Mouse (Mus musculus) heart, postnatal 14 days (tissue): ENCODE measurements at regions not wholly inside any gene's neighbourhood (a gene's known extent, or its start where the extent isn't known, plus 50 kb on each side); places are given as distances from the start of the nearest gene placed in this dataset.
A peak's percentile ranks its signal among the peaks of the same experiment; 100 is the strongest.

ENCODE experiments used
- DNase-seq, 2 experiments: peaks; one replicate each; pipeline ENCODE4 v3.0.0; 2021 to 2022
- intact Hi-C: fragments of 180-260 bp; cut with DNase I; formaldehyde crosslinking; loops from one replicate; pipeline ENCODE4 v1.15.1; 2025

DNA sequence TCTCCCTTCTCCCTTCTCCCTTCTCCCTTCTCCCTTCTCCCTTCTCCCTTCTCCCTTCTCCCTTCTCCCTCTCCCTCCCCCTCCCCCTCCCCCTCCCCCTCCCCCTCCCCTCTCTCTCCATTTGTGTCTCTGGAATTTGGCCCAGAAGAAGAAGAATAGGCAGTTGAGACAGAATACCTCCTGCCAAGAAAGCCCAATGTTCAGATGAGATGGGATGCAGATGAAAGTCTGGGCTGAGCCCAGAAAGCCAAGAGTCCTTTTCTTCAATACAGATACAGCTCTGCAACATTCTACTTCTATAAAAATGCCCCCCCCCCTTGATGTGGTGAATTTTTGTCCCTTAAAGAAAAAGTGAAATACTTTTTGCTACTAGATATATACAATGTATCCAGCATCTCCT is 489.2 kb downstream of the Kcnj2 start:
- intact Hi-C loops, result no loop called here
- no peak for DNase-seq

- no peak for DNase-seq
- intact Hi-C loops, result no loop called here
Observed at GRCm38 (mm10) chr11:111555615-111556014, 489.7 kb downstream of the Kcnj2 start.

GRCm38 (mm10) chr11:111558302-111559140 is 492.6 kb downstream of the Kcnj2 start:
- DNase-seq, result no peak
- intact Hi-C loops, result no loop called here

DNA sequence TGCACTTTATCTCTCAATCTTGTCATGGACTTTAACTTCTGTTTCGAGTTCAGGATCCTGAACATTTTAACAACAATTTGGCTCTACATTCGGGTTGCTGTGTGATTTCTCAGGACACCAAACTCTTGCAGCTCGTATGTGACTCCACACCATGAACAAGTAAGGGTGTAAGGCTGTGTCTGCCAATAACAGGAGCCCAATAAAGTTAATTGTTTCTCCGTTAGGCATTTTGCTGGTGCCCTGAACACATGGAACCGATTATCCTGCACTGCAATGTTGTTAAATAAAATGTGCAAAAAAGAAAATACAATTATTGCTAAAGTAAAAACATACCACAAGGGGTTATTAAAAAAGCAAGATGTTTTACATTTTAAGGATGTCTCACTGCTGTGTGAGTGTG is 497.2 kb downstream of the Kcnj2 start:
- intact Hi-C loops, result no loop called here
- no peak for DNase-seq

DNA sequence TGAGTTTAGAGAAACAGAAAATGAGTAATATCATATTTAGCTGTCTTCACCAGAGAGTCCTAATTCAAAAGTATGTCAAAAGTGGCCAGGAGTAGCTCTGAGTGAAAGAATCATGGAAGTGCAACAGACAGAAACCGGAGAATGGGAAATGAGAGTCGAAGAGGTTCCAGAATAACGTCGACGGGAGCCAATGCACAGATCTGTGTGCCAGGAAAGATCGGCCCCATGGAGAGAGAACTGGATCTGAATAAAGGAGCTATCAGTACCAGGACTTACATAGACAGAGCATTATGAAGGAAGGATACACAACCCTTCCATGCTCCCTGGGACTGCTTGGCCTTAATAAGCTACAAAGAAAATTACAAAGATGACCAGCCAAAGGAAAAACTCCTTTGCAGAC is 502.1 kb downstream of the Kcnj2 start:
- no peak for DNase-seq
- intact Hi-C loops, result no loop called here

DNA sequence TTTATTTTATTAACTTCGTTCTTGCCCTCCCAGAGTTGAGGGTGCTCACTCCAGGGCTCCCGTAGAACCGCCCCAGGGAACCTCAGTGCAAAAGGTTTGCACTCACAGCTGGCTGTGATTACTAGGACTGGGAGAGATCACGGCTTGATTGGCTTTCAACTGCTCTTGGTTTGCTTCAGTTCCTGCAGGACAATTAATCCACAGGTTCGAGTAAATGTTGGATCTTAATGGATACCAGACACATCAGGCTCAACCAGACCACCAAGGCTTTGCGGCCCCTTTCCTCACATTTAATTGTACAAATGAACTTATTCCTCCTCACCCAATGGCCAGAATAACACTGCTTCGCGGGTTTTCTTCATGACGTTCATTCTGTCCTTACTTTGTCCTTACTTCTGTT is 502.9 kb downstream of the Kcnj2 start:
- intact Hi-C loops, result no loop called here
- DNase-seq, result no peak

- intact Hi-C loops, result no loop called here
- DNase-seq, result no peak
Observed at GRCm38 (mm10) chr11:111577883-111578282, 511.9 kb downstream of the Kcnj2 start.

GRCm38 (mm10) chr11:111582980-111583379 is 517.0 kb downstream of the Kcnj2 start:
- intact Hi-C loops, result no loop called here
- no peak for DNase-seq

GRCm38 (mm10) chr11:111583606-111584005 is 517.6 kb downstream of the Kcnj2 start:
- no peak for DNase-seq

DNA sequence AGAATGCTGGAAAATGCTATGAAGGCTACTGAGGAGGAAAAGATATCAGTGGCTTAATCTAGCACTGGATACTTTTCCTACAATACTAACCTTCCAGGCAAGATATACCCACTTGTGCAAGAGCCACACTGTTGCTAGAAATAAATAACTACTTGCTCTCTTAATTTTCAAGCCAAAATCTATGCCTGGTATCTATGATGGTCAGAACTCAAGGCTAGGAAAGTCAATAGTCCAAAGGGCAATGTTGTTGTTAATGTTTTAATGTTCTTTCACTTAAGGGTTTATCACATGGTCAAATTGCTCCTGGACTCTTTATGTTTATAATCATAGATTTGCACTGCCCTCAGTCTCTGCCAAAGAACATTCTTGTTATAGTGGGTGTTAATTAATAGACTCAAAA is 533.5 kb downstream of the Kcnj2 start:
- DNase-seq, result no peak
- intact Hi-C loops, result no loop called here

More at GRCm38 (mm10) chr11:111583606-111584005, 517.6 kb downstream of the Kcnj2 start:
- intact Hi-C loops, result no loop called here

DNA sequence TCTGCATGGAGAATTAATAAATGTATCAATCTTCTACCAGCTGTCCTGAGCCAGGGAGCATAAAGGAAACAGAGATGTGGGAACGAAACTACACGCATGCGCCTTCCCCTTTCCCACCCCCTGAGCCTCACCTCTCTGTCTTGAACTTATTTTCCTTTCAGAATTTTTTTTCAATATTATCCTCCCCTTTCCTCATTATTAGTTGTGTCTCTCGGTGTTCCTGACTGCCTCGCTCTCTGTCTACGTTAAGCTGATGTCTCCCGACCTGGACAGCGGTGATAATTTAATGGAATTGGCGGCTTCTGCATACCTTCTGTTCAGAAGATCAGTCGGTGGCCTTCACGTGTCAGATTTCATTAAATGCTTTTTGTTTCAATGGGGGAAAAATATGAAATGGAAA is 539.2 kb downstream of the Kcnj2 start:
- intact Hi-C loops, result no loop called here
- no peak for DNase-seq

DNA sequence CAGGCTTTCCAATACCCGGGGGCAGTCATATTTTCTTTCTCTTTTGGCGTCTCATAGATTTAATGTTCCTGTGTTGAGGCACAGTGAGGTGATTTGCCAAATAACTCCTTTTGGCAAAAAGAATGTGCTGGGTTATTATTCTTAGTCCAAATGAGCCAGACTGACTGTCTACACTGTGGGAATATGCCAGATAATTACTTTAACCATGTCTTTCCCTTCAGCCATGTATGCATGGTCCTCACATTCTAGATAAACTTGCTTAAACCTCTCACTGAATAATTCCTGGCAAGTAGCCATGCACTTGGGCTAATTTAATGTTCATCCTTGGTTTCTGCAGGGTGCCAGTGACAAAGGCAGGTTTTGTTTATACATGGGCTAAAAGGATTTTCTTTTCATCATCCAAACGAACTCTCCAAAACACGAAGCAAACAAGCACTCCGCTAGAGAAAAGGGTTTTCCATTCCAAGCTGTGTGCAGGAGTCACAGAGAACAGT is 544.6 kb downstream of the Kcnj2 start:
- intact Hi-C loops, result no loop called here
- no peak for DNase-seq

- no peak for DNase-seq
- intact Hi-C loops, result no loop called here
Observed at GRCm38 (mm10) chr11:111643603-111644002, 577.6 kb downstream of the Kcnj2 start.

- intact Hi-C loops, result loop anchor here (2.0 to 10.0 kb wide), 3 partner anchors 452 to 1512 kb away; no protein-coding TSS in a partner anchor
- peak; percentile 4 to 30 for DNase-seq
Observed at GRCm38 (mm10) chr11:111652882-111653281, 586.9 kb downstream of the Kcnj2 start.

GRCm38 (mm10) chr11:111657778-111658177 is 591.8 kb downstream of the Kcnj2 start:
- intact Hi-C loops, result loop anchor here (10.0 kb wide), 1 partner anchor 447 kb away; no protein-coding TSS in a partner anchor
- DNase-seq, result no peak

- DNase-seq, result no peak
- intact Hi-C loops, result loop anchor here (10.0 kb wide), 1 partner anchor 446 kb away; no protein-coding TSS in a partner anchor
Observed at GRCm38 (mm10) chr11:111658362-111659309, 592.7 kb downstream of the Kcnj2 start.

DNA sequence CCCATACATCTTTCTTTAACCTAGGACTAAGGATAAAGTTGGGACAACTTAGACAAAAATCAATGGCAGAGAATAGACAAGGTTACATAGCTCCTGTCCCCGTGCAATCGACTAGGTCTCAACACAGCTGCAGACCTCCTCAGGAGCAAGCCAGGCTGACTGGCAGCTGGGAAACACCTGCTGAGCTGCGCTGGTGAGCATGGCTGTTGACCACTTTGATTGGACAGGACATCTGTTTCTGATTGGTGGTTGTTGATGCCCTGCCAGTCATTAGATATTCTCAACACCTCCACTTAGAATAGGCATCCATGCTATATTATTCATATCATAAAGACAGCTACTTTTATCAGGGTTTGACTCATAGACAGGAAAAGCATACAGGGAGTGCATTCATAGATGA is 597.3 kb downstream of the Kcnj2 start:
- no peak for DNase-seq
- intact Hi-C loops, result no loop called here

- no peak for DNase-seq
- intact Hi-C loops, result no loop called here
Observed at GRCm38 (mm10) chr11:111666336-111666735, 600.4 kb downstream of the Kcnj2 start.

DNA sequence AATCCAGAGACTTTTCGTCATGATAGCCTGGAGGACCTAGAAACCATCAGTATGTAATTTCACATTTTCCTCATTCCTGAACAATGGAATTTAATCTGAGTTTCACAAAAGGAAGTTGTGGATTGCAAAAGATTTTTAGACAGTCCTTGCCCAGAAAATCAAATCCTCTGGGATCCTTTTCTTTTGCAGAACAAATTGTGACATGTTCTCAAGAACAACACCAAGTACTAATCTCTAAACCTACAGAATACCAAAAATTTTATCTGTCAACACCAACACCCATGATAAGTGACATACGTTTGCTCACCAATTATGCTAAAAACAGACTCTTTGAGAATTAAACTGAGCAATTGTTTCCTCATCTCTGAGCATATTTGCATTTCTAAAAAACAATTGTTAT is 605.9 kb downstream of the Kcnj2 start:
- intact Hi-C loops, result no loop called here
- no peak for DNase-seq

GRCm38 (mm10) chr11:111675673-111676072 is 609.7 kb downstream of the Kcnj2 start:
- intact Hi-C loops, result no loop called here
- no peak for DNase-seq

GRCm38 (mm10) chr11:111682341-111682740 is 616.4 kb downstream of the Kcnj2 start:
- intact Hi-C loops, result no loop called here
- no peak for DNase-seq
